Mouse (Mus musculus) erythroblast, embryonic 14.5 days (primary cell): Measurements from ENCODE around the gene 6430628N08Rik.

Experiments
- GATA1 ChIP-seq: IDR thresholded peaks from 2 replicates; pipeline ENCODE4 v1.6.1; 2012; ENCODE audit warnings: low read length, inconsistent platforms, mixed read lengths
- TAL1 ChIP-seq: IDR thresholded peaks from 3 replicates; pipeline ENCODE4 v1.6.1; 2012; ENCODE audit warnings: low read length, inconsistent platforms, mixed read lengths

DNA sequence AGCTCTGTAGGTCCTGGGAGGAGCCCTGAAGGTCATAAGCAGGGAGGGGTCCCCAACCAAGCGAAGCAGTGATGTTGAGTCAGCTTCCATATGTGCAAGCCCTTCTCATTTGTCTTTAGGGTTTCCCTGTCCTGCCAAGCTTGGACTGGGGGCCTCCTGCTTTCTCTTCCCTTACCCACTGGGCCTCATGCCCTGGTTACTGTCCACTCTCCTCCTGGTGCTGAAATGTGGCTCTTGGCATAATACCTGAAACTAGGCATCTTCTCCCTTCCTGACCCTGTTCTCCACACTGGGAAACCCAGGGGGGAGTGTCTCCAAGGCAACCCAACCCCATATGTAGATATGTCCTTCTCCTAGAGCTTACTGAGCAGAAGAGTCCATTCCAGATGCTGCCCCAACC is 3.6 kb upstream of the 6430628N08Rik start:
- no peak for TF ChIP-seq GATA1
- TF ChIP-seq TAL1 = no peak
